47 mouse cellular contexts compared by ENCODE assay signal in the genomic region with DNA sequence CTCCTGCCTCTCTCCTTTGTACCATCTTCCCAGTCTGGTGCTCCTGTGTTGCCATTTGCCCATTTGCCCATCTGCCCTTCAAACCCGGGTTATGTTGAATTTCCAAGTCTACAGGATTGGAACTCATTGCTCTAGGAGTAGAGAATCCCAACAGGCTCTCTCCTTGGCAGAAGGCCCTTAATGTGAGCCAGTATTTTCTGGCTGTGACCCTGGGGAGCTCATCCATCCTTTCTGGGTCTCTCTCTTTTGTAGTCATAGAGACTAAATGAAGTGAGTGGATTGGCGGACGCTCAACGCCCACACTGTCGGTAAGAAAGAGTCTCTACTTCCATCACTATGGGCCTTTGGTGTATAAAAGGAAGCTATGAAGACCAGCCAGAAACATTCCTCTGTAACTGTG. TPM values are rescaled to one million over a fixed set of nuclear protein-coding genes. Genes with fewer than 3 reads are reported as not detected.
"Had no signal": no experiment of that assay in that cellular context is flagged by ENCODE, and none has a peak within 500 bp of the region (broad histone marks: within the 10 kb centered on the region; RNA-seq: fewer than 3 reads in every experiment).

No protein-coding gene starts in this region.

- H3K4me2 ChIP-seq: heart, embryonic 11.5 days; heart, embryonic 12.5 days; heart, embryonic 13.5 days; heart, embryonic 15.5 days; hindbrain, embryonic 12.5 days; hindbrain, embryonic 13.5 days; hindbrain, embryonic 14.5 days; hindbrain, embryonic 15.5 days; intestine, embryonic 15.5 days; kidney, embryonic 15.5 days had no signal

- DNase-seq: heart, postnatal 10 days; heart, postnatal 14 days; heart, postnatal 36 days; heart, postnatal 4 days; kidney, adult 11 months; kidney, adult 18-20 months; kidney, adult 2 months; kidney, adult 8-10 months; kidney, adult 9 months; kidney, postnatal 10 days; kidney, postnatal 14 days; kidney, postnatal 25 days; kidney, postnatal 36 days; kidney, postnatal 4 days; layer of hippocampus, adult 9-11 months; layer of hippocampus, postnatal 36 days had no signal

- H3K27me3 ChIP-seq: heart, embryonic 12.5 days; heart, embryonic 13.5 days; heart, embryonic 15.5 days; hindbrain, embryonic 12.5 days; hindbrain, embryonic 13.5 days; hindbrain, embryonic 15.5 days; intestine, embryonic 15.5 days; kidney, embryonic 15.5 days had no signal

- H3K4me3 ChIP-seq: heart, embryonic 10.5 days; heart, embryonic 12.5 days; heart, embryonic 13.5 days; heart, embryonic 15.5 days; hindbrain, embryonic 10.5 days; hindbrain, embryonic 12.5 days; hindbrain, embryonic 13.5 days; hindbrain, embryonic 15.5 days; intestine, embryonic 15.5 days; kidney, embryonic 15.5 days; layer of hippocampus, adult 2 months had no signal

- H3K9me3 ChIP-seq: heart, embryonic 10.5 days; heart, embryonic 13.5 days; heart, embryonic 15.5 days; hindbrain, embryonic 10.5 days; hindbrain, embryonic 12.5 days; hindbrain, embryonic 15.5 days; intestine, embryonic 15.5 days; kidney, embryonic 15.5 days had no signal

- H3K27ac ChIP-seq: heart, embryonic 10.5 days; heart, embryonic 13.5 days; heart, embryonic 15.5 days; hindbrain, embryonic 10.5 days; hindbrain, embryonic 12.5 days; hindbrain, embryonic 13.5 days; hindbrain, embryonic 14.5 days; hindbrain, embryonic 15.5 days; hindbrain, postnatal 0 days; intestine, embryonic 15.5 days; kidney, embryonic 15.5 days; kidney, postnatal 0 days; layer of hippocampus, adult 2 months had no signal

- H3K9ac ChIP-seq: heart, embryonic 12.5 days; heart, embryonic 13.5 days; heart, embryonic 15.5 days; hindbrain, embryonic 12.5 days; hindbrain, embryonic 13.5 days; hindbrain, embryonic 14.5 days; hindbrain, embryonic 15.5 days; intestine, embryonic 15.5 days; kidney, embryonic 15.5 days had no signal

- H3K4me1 ChIP-seq: heart, embryonic 10.5 days; heart, embryonic 12.5 days; heart, embryonic 13.5 days; heart, embryonic 15.5 days; hindbrain, embryonic 13.5 days; hindbrain, embryonic 15.5 days; intestine, embryonic 15.5 days had no signal

- H3K36me3 ChIP-seq: heart, embryonic 10.5 days; heart, embryonic 12.5 days; heart, embryonic 13.5 days; heart, embryonic 15.5 days; hindbrain, embryonic 10.5 days; hindbrain, embryonic 12.5 days; hindbrain, embryonic 13.5 days; hindbrain, embryonic 15.5 days; intestine, embryonic 15.5 days; kidney, embryonic 15.5 days had no signal

- ATAC-seq: hindbrain, embryonic 16.5 days; hindbrain, postnatal 0 days; inflammation-experienced regulatory T-cells, adult 6 months; intestine, embryonic 15.5 days; intestine, embryonic 16.5 days; intestine, postnatal 0 days had no signal

RNA-seq across cellular contexts. Expression of a gene that starts 46.1 kb away (rescaled TPM):
- total RNA-seq: heart, postnatal 10 days; heart, postnatal 14 days; heart, postnatal 25 days; heart, postnatal 36 days; heart, postnatal 4 days; hematopoietic stem cell, adult 5-6 weeks; hindbrain, postnatal 0 days; layer of hippocampus, adult 18-20 months; layer of hippocampus, adult 2 months; layer of hippocampus, adult 8-10 months; layer of hippocampus, postnatal 10 days; layer of hippocampus, postnatal 14 days; layer of hippocampus, postnatal 25 days; layer of hippocampus, postnatal 36 days had no signal
- polyA plus RNA-seq: heart, embryonic 10.5 days; heart, embryonic 12.5 days; heart, embryonic 13.5 days; heart, embryonic 14.5 days; heart, embryonic 15.5 days; heart, embryonic 16.5 days; heart, postnatal 0 days; hindbrain, embryonic 14.5 days; hindbrain, embryonic 15.5 days; hindbrain, embryonic 16.5 days; hindbrain, postnatal 0 days; inflammation-experienced regulatory T-cells, adult 6 months; kidney, adult 2 months; kidney, embryonic 14.5 days; kidney, embryonic 15.5 days; kidney, embryonic 16.5 days; kidney, postnatal 0 days had no signal
